Mouse (Mus musculus): ENCODE data around the gene Hipk2.

Gene Hipk2

GRCm38 (mm10) chr6:38876071-38876911, at the start of gene Hipk2:
Gene Hipk2 (minus strand): TSS chr6:38876165.
- DNase-seq = peak; percentile 76

- DNase-seq = no peak
Measured at GRCm38 (mm10) chr6:38925719-38926118, 49.8 kb upstream of the Hipk2 start.

- no peak for DNase-seq
Measured at GRCm38 (mm10) chr6:38923870-38924817, 48.2 kb upstream of the Hipk2 start.

GRCm38 (mm10) chr6:38923450-38923849, 47.5 kb upstream of the Hipk2 start:
- DNase-seq = no peak

GRCm38 (mm10) chr6:38922517-38922916, 46.6 kb upstream of the Hipk2 start:
- no peak for DNase-seq

GRCm38 (mm10) chr6:38921810-38922116, 45.8 kb upstream of the Hipk2 start:
- DNase-seq = no peak

- no peak for DNase-seq
Measured at GRCm38 (mm10) chr6:38921095-38921809, 45.3 kb upstream of the Hipk2 start.

- no peak for DNase-seq
Measured at GRCm38 (mm10) chr6:38920141-38920540, 44.2 kb upstream of the Hipk2 start.

GRCm38 (mm10) chr6:38919135-38919740, 43.3 kb upstream of the Hipk2 start:
- DNase-seq = no peak

- DNase-seq = no peak
Measured at GRCm38 (mm10) chr6:38918728-38919127, 42.8 kb upstream of the Hipk2 start.

GRCm38 (mm10) chr6:38917415-38917814, 41.5 kb upstream of the Hipk2 start:
- DNase-seq = no peak

GRCm38 (mm10) chr6:38916571-38916970, 40.6 kb upstream of the Hipk2 start:
- no peak for DNase-seq

- no peak for DNase-seq
Measured at GRCm38 (mm10) chr6:38915776-38916175, 39.8 kb upstream of the Hipk2 start.

- DNase-seq = no peak
Measured at GRCm38 (mm10) chr6:38914181-38914580, 38.2 kb upstream of the Hipk2 start.

GRCm38 (mm10) chr6:38913386-38914042, 37.5 kb upstream of the Hipk2 start:
- no peak for DNase-seq

- no peak for DNase-seq
Measured at GRCm38 (mm10) chr6:38912845-38913244, 36.9 kb upstream of the Hipk2 start.

GRCm38 (mm10) chr6:38912121-38912660, 36.2 kb upstream of the Hipk2 start:
- DNase-seq = no peak

GRCm38 (mm10) chr6:38910828-38911559, 35.0 kb upstream of the Hipk2 start:
- DNase-seq = peak; percentile 51

GRCm38 (mm10) chr6:38908401-38908800, 32.4 kb upstream of the Hipk2 start:
- DNase-seq = no peak

GRCm38 (mm10) chr6:38906005-38906404, 30.0 kb upstream of the Hipk2 start:
- no peak for DNase-seq

GRCm38 (mm10) chr6:38902820-38903439, 27.0 kb upstream of the Hipk2 start:
- DNase-seq = no peak
